Mouse (Mus musculus) spleen, adult 2 months (tissue): Measurements from ENCODE around the gene Dlx6.

Experiments
- CTCF ChIP-seq: fragments of 200-500 bp; IDR thresholded peaks from 2 replicates; pipeline ENCODE4 v1.5.1; 2011; ENCODE audit warnings: mild to moderate bottlenecking, inconsistent platforms; ENCODE audit not compliant: insufficient read depth, insufficient read length, insufficient replicate concordance; ENCODE audit errors: extremely low read depth
- POLR2A ChIP-seq: fragments of 200-500 bp; IDR thresholded peaks from 2 replicates; pipeline ENCODE4 v1.6.1; 2011; ENCODE audit warnings: low read depth, low read length, inconsistent platforms

DNA sequence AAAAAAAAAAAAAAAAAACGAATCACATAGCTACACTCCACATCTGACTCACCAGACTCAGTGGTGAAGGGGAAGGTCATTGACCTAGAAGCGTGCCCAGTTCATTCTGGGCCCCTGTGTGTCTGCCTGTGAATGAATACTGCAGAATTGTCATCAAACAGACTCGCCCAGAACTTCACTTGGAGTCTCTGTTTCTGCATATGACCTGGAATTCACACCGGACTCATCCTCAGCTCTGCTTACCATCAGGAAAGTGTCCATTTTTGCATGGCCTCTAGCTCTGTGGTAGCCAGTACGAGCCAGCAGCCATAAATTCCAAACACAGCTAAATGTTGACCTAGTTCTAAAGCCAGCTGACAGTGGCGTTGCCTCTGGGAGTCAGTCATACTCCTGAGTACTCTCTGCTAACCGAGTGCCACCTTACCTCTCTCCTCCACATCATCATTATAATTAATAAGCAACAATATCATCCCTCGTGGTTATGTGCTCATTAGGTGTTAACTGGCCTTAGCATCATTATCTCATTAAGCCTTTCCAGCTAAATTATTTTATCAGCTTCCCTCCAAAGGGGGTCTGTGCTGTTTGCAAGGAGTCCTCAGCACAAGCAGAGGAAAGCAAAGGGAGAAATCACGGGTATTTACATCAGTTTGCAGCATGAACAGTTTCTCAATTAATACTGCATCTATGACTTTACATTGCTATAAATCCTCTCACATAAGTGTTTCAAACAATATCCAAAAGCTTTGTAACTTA is 44.9 kb upstream of the Dlx6 start:
- no peak for TF ChIP-seq CTCF
- TF ChIP-seq POLR2A = no peak
